Mouse (Mus musculus): Measurements from ENCODE around the gene Fam149a. TPM values are rescaled to one million over a fixed set of nuclear protein-coding genes. Genes with fewer than 3 reads are reported as not detected.

Fam149a gene
- total and polyA plus RNA-seq, 3 experiments, result 0.16 TPM; not detected in 2

- DNase-seq (ENCODE audit: low spot score) (no peak), ATAC-seq (ENCODE audit: extremely low read depth, insufficient number of reproducible peaks, low FRiP score, poor library complexity, severe bottlenecking) (no peak)
- Histone ChIP-seq H3K27me3 (ENCODE audit: insufficient read depth, low read length) (no peaks in the 10 kb centered on the region), H3K9me3 (replicated peaks) (peaks cover 25% of the 10 kb centered on the region), H3K4me1 (ENCODE audit: insufficient read depth, low read depth, low read length) (no peaks in the 10 kb centered on the region), H3K36me3 (replicated peaks) (no peaks in the 10 kb centered on the region), H3K4me3 (ENCODE audit: low read depth, low read length) (no peak overlapping the region)
- TF ChIP-seq TAL1 (conservative IDR thresholded peaks at IDR 0.05; ENCODE audit: low read depth, low read length), result no peak
- no peak for TF ChIP-seq GATA1 (IDR thresholded peaks at IDR 0.05; ENCODE audit: borderline replicate concordance, low read length)
- no peak for TF ChIP-seq CTCF (IDR thresholded peaks at IDR 0.05; ENCODE audit: low read depth, low read length)
- no peak for TF ChIP-seq POLR2AphosphoS5 (IDR thresholded peaks at IDR 0.05; ENCODE audit: insufficient replicate concordance, low read depth, low read length)
- no peak for TF ChIP-seq GATA2 (IDR thresholded peaks at IDR 0.05; ENCODE audit: borderline replicate concordance, low read depth, low read length)
Measured at GRCm38 (mm10) chr8:45383250-45383649, 1.2 kb upstream of the Fam149a start.

- Histone ChIP-seq H3K9me3 (replicated peaks) (peaks cover 22% of the 10 kb centered on the region), H3K27me3 (ENCODE audit: insufficient read depth, low read length) (no peaks in the 10 kb centered on the region), H3K4me3 (ENCODE audit: low read depth, low read length) (peak overlapping the region; percentile 3; the same call in 1 of the 2 replicates), H3K36me3 (replicated peaks) (no peaks in the 10 kb centered on the region), H3K4me1 (ENCODE audit: insufficient read depth, low read depth, low read length) (no peaks in the 10 kb centered on the region)
- TF ChIP-seq GATA1 (IDR thresholded peaks at IDR 0.05; ENCODE audit: borderline replicate concordance, low read length) (no peak), GATA2 (IDR thresholded peaks at IDR 0.05; ENCODE audit: borderline replicate concordance, low read depth, low read length) (no peak)
- ATAC-seq (ENCODE audit: extremely low read depth, insufficient number of reproducible peaks, low FRiP score, poor library complexity, severe bottlenecking), result no peak
- no peak for DNase-seq (ENCODE audit: low spot score)
Measured at GRCm38 (mm10) chr8:45381075-45381962, 772 bp downstream of the Fam149a start.

- Histone ChIP-seq H3K27me3 (ENCODE audit: insufficient read depth, low read length) (no peaks in the 10 kb centered on the region), H3K36me3 (replicated peaks) (no peaks in the 10 kb centered on the region), H3K4me3 (ENCODE audit: low read depth, low read length) (no peak overlapping the region), H3K9me3 (replicated peaks) (peaks cover 22% of the 10 kb centered on the region), H3K4me1 (ENCODE audit: insufficient read depth, low read depth, low read length) (no peaks in the 10 kb centered on the region)
- ATAC-seq (ENCODE audit: extremely low read depth, insufficient number of reproducible peaks, low FRiP score, poor library complexity, severe bottlenecking) (no peak), DNase-seq (ENCODE audit: low spot score) (no peak)
- no peak for TF ChIP-seq TAL1 (conservative IDR thresholded peaks at IDR 0.05; ENCODE audit: low read depth, low read length)
- TF ChIP-seq CTCF (IDR thresholded peaks at IDR 0.05; ENCODE audit: low read depth, low read length), result no peak
- TF ChIP-seq GATA2 (IDR thresholded peaks at IDR 0.05; ENCODE audit: borderline replicate concordance, low read depth, low read length), result no peak
- TF ChIP-seq GATA1 (IDR thresholded peaks at IDR 0.05; ENCODE audit: borderline replicate concordance, low read length), result no peak
- TF ChIP-seq POLR2AphosphoS5 (IDR thresholded peaks at IDR 0.05; ENCODE audit: insufficient replicate concordance, low read depth, low read length), result no peak
Measured at GRCm38 (mm10) chr8:45380598-45380997, 1.5 kb downstream of the Fam149a start.

DNA sequence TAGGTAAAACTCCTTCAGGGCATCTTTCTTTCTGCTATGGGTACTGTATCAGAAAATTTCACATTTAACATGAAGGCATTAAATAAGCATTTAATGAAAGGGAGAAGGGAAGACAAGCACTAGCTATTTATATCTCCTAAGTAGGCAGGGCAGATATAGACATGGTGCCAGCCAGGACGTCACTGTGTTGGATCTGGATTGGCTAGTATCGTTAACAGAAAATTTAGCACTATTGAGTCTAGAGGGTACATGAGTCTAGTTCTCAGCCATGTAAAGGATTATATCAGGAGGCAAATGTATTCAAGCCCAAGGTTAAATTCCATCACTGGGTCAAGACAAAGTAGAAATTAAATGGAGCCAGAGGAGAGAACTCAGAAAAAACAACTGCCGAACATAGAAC lies 8.0 kb downstream of the Fam149a start:
- Histone ChIP-seq H3K4me1 (ENCODE audit: insufficient read depth, low read depth, low read length) (no peaks in the 10 kb centered on the region), H3K4me3 (ENCODE audit: low read depth, low read length) (no peak overlapping the region), H3K27me3 (ENCODE audit: insufficient read depth, low read length) (no peaks in the 10 kb centered on the region), H3K9me3 (replicated peaks) (no peaks in the 10 kb centered on the region; the same call in 1 of the 2 replicates), H3K36me3 (replicated peaks) (no peaks in the 10 kb centered on the region)
- TF ChIP-seq GATA1 (IDR thresholded peaks at IDR 0.05; ENCODE audit: borderline replicate concordance, low read length), result no peak
- no peak for TF ChIP-seq CTCF (IDR thresholded peaks at IDR 0.05; ENCODE audit: low read depth, low read length)
- no peak for TF ChIP-seq GATA2 (IDR thresholded peaks at IDR 0.05; ENCODE audit: borderline replicate concordance, low read depth, low read length)
- TF ChIP-seq TAL1 (conservative IDR thresholded peaks at IDR 0.05; ENCODE audit: low read depth, low read length), result no peak
- no peak for TF ChIP-seq POLR2AphosphoS5 (IDR thresholded peaks at IDR 0.05; ENCODE audit: insufficient replicate concordance, low read depth, low read length)
- no peak for ATAC-seq (ENCODE audit: extremely low read depth, insufficient number of reproducible peaks, low FRiP score, poor library complexity, severe bottlenecking)
- DNase-seq (ENCODE audit: low spot score), result no peak

DNA sequence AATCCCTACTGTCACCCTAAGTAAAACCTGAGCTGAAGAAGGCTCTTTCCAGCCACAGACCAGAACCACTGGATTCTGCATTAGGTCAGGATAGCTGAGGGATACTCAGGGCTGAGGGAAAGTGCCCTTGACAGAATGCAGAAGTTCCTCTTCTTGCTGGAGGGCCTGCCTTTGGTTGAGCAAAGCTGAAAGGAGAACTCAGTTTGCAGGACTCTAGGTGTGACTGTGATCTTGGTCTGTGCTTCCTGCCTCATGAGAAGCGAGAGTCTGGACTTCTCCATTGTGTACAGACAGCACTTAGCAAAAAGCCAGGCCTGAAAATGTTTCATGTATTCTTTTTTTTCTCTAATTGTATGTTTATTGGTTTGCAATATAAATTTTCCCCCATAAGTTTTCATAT lies 14.9 kb downstream of the Fam149a start:
- no peaks in the 10 kb centered on the region for H3K27me3 ChIP-seq (ENCODE audit: insufficient read depth, low read length)
- H3K9me3 ChIP-seq (replicated peaks), result peaks cover 20% of the 10 kb centered on the region
- ATAC-seq (ENCODE audit: extremely low read depth, insufficient number of reproducible peaks, low FRiP score, poor library complexity, severe bottlenecking) (no peak), DNase-seq (ENCODE audit: low spot score) (no peak)
- H3K4me1 ChIP-seq (ENCODE audit: insufficient read depth, low read depth, low read length), result no peaks in the 10 kb centered on the region
- TF ChIP-seq GATA2 (IDR thresholded peaks at IDR 0.05; ENCODE audit: borderline replicate concordance, low read depth, low read length), result no peak
- no peak for TF ChIP-seq TAL1 (conservative IDR thresholded peaks at IDR 0.05; ENCODE audit: low read depth, low read length)
- TF ChIP-seq GATA1 (IDR thresholded peaks at IDR 0.05; ENCODE audit: borderline replicate concordance, low read length), result no peak
- TF ChIP-seq CTCF (IDR thresholded peaks at IDR 0.05; ENCODE audit: low read depth, low read length), result no peak
- no peak for TF ChIP-seq POLR2AphosphoS5 (IDR thresholded peaks at IDR 0.05; ENCODE audit: insufficient replicate concordance, low read depth, low read length)
- no peaks in the 10 kb centered on the region for H3K36me3 ChIP-seq (replicated peaks)
- H3K4me3 ChIP-seq (ENCODE audit: low read depth, low read length), result no peak overlapping the region

DNA sequence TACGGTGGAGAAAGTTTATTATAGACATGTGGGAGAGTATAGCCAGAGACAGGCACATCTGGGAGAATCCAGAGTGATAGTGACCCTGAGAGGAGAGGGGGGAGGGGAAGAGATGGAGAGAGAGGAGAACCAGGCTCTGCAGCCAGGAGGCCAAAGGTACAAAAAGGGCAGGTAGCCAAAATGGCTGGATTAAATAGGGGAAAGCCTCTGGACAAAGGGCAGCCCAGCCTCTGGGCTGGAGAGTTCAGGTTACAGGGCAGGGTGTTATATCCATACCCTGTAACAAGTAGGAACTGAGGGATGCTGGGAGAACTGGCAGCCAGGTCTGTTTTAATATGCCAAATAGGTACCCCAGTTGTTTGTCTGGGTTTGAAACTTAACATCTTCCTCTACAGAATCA lies 18.9 kb downstream of the Fam149a start:
- TF ChIP-seq POLR2AphosphoS5 (IDR thresholded peaks at IDR 0.05; ENCODE audit: insufficient replicate concordance, low read depth, low read length) (no peak), TAL1 (conservative IDR thresholded peaks at IDR 0.05; ENCODE audit: low read depth, low read length) (no peak), GATA2 (IDR thresholded peaks at IDR 0.05; ENCODE audit: borderline replicate concordance, low read depth, low read length) (no peak), GATA1 (IDR thresholded peaks at IDR 0.05; ENCODE audit: borderline replicate concordance, low read length) (no peak), CTCF (IDR thresholded peaks at IDR 0.05; ENCODE audit: low read depth, low read length) (no peak)
- H3K4me1 ChIP-seq (ENCODE audit: insufficient read depth, low read depth, low read length), result no peaks in the 10 kb centered on the region
- no peak overlapping the region for H3K4me3 ChIP-seq (ENCODE audit: low read depth, low read length)
- H3K27me3 ChIP-seq (ENCODE audit: insufficient read depth, low read length), result no peaks in the 10 kb centered on the region; the same call in 1 of the 2 replicates
- peaks cover 55% of the 10 kb centered on the region for H3K9me3 ChIP-seq (replicated peaks)
- ATAC-seq (ENCODE audit: extremely low read depth, insufficient number of reproducible peaks, low FRiP score, poor library complexity, severe bottlenecking) (no peak), DNase-seq (ENCODE audit: low spot score) (no peak)
- H3K36me3 ChIP-seq (replicated peaks), result no peaks in the 10 kb centered on the region

Data from G1E (cell line).